Mouse (Mus musculus): Measurements from ENCODE around the gene 6430550D23Rik.
"Not testable (repeated sequence)": the region's sequence is repeated elsewhere in the genome, so short reads cannot be mapped to it uniquely, and the experiment has no call there.

The 6430550D23Rik gene

GRCm38 (mm10) chr2:155949362-155949761 lies 58.4 kb downstream of the 6430550D23Rik start:
- DNase-seq, result no peak

- no peak for DNase-seq
These were observed 60.3 kb downstream of the 6430550D23Rik start for GRCm38 (mm10) chr2:155947390-155948002.

- DNase-seq, result no peak
These were observed 61.3 kb downstream of the 6430550D23Rik start for GRCm38 (mm10) chr2:155946499-155946898.

- DNase-seq, result peak; percentile 87
These were observed 61.7 kb downstream of the 6430550D23Rik start for GRCm38 (mm10) chr2:155946069-155946468.

GRCm38 (mm10) chr2:155945580-155945979 lies 62.2 kb downstream of the 6430550D23Rik start:
- no peak for DNase-seq

GRCm38 (mm10) chr2:155945124-155945523 lies 62.7 kb downstream of the 6430550D23Rik start, which contains the start of gene Gdf5:
Gene Gdf5 (minus strand): TSS chr2:155945367.
- no peak for DNase-seq

- no peak for DNase-seq
These were observed 63.1 kb downstream of the 6430550D23Rik start for GRCm38 (mm10) chr2:155944685-155945084.

GRCm38 (mm10) chr2:155943463-155943862 lies 64.3 kb downstream of the 6430550D23Rik start:
- peak; percentile 19 for DNase-seq

GRCm38 (mm10) chr2:155941697-155942442 lies 65.9 kb downstream of the 6430550D23Rik start:
- no peak for DNase-seq

GRCm38 (mm10) chr2:155940681-155941080 lies 67.1 kb downstream of the 6430550D23Rik start, which contains the start of gene Gm15557:
Gene Gm15557 (plus strand): TSS chr2:155940728.
- no peak for DNase-seq

- DNase-seq, result no peak
These were observed 67.8 kb downstream of the 6430550D23Rik start for GRCm38 (mm10) chr2:155939897-155940529.

- DNase-seq, result peak; percentile 91
These were observed 78.0 kb downstream of the 6430550D23Rik start, which contains the start of gene Uqcc1 for GRCm38 (mm10) chr2:155929531-155930442. Gene Uqcc1 (minus strand): TSS chr2:155930310.

GRCm38 (mm10) chr2:155928711-155929345 lies 78.9 kb downstream of the 6430550D23Rik start:
- no peak for DNase-seq

- not testable (repeated sequence) for DNase-seq
These were observed 82.6 kb downstream of the 6430550D23Rik start for GRCm38 (mm10) chr2:155925213-155925612.

All from right cerebral cortex, postnatal 4 days (tissue).